14 mouse cellular contexts compared by ENCODE assay signal in the genomic region with DNA sequence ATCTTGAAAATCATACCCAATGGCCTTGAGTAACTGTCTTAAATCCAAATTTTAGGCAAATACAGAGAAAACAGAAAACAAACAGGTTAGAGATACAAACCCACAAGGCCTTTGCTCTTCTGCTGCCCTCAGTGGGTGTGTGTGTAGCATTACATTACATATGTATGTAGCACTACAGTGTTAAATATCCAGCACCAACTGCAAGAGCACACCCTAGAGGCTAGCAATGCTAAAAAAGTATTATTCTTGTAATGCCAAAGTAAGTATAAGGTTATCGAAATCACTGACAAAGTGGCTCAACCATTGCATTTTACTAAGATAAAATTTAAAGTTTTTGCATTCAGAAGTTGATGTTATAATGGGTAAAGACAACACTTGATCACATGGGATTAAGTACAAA.
"Had no signal": no experiment of that assay in that cellular context is flagged by ENCODE, and none has a peak within 500 bp of the region (broad histone marks: within the 10 kb centered on the region; RNA-seq: fewer than 3 reads in every experiment).

No protein-coding gene starts in this region.

- H3K36me3 ChIP-seq: liver, embryonic 13.5 days had no signal

- H3K9ac ChIP-seq: limb, embryonic 12.5 days; liver, embryonic 13.5 days; liver, postnatal 0 days had no signal

- H3K27me3 ChIP-seq: limb, embryonic 12.5 days; liver, embryonic 13.5 days; megakaryocyte, embryonic 14.5 days had no signal

- DNase-seq: kidney, adult 8-10 months; kidney, postnatal 4 days; liver; liver, embryonic 13.5 days; liver, postnatal 0 days; right cerebral cortex, postnatal 14 days; thymus, postnatal 4 days had no signal

- H3K4me2 ChIP-seq: limb, embryonic 12.5 days; liver, embryonic 13.5 days; midbrain, embryonic 11.5 days had no signal

- H3K4me3 ChIP-seq: limb, embryonic 12.5 days; liver, embryonic 13.5 days; megakaryocyte, embryonic 14.5 days had no signal

- H3K9me3 ChIP-seq: limb, embryonic 12.5 days; liver, embryonic 13.5 days; megakaryocyte, embryonic 14.5 days had no signal

- ATAC-seq: intestine, embryonic 16.5 days; liver, postnatal 0 days; midbrain, embryonic 16.5 days had no signal

- H3K27ac ChIP-seq: kidney, postnatal 0 days; limb, embryonic 12.5 days; liver, embryonic 13.5 days; macrophage had no signal

- H3K4me1 ChIP-seq: limb, embryonic 12.5 days; liver, embryonic 13.5 days; megakaryocyte, embryonic 14.5 days had no signal
